Mouse (Mus musculus) forelimb bud, embryonic 11.5 days (tissue): ENCODE results near the gene Fat3.

Experiments used
- DNase-seq: peaks from one replicate; pipeline ENCODE4 v3.0.0-alpha.2; 2012; ENCODE audit warnings: low read depth, low spot score

The Fat3 gene

GRCm38 (mm10) chr9:15880160-15880603, 620.9 kb downstream of the Fat3 start:
- DNase-seq = peak; percentile 51

GRCm38 (mm10) chr9:15874506-15875160, 626.5 kb downstream of the Fat3 start, which contains the start of gene Mtnr1b:
Mtnr1b (minus strand) TSS chr9:15874556.
- no peak for DNase-seq

- DNase-seq = no peak
Observed at GRCm38 (mm10) chr9:15870013-15870412, 631.1 kb downstream of the Fat3 start.

GRCm38 (mm10) chr9:15869456-15869855, 631.6 kb downstream of the Fat3 start:
- DNase-seq = no peak

GRCm38 (mm10) chr9:15866280-15867072, 634.6 kb downstream of the Fat3 start:
- peak; percentile 61 for DNase-seq

- DNase-seq = no peak
Observed at GRCm38 (mm10) chr9:15861402-15861801, 639.7 kb downstream of the Fat3 start.
